Mouse (Mus musculus) neural tube, embryonic 15.5 days (tissue): ENCODE measurements around the gene Zeb2. TPM values are rescaled to one million over a fixed set of nuclear protein-coding genes. Genes with fewer than 3 reads are reported as not detected.
"Not testable (repeated sequence)": the region's sequence is repeated elsewhere in the genome, so short reads cannot be mapped to it uniquely, and the experiment has no call there.

Experiments
- ATAC-seq: fragments of 200-750 bp; cut with Nextera tagmentation; 2 replicates; pipeline ENCODE4 v1.8.0; 2017; ENCODE audit warnings: mild to moderate bottlenecking, moderate TSS enrichment, moderate library complexity; ENCODE audit not compliant: low FRiP score
- H3K27ac ChIP-seq: fragments of 300-500 bp; sonication (generic); replicated peaks from 2 replicates; pipeline ENCODE4 v1.5.1; 2015; ENCODE audit warnings: mild to moderate bottlenecking, inconsistent platforms
- H3K27me3 ChIP-seq: fragments of 300-500 bp; sonication (generic); replicated peaks from 2 replicates; pipeline ENCODE4 v1.6.1; 2015; ENCODE audit warnings: inconsistent platforms
- H3K36me3 ChIP-seq: fragments of 300-500 bp; sonication (generic); 2 replicates; pipeline ENCODE4 v1.6.1; 2015; ENCODE audit warnings: inconsistent platforms
- H3K4me1 ChIP-seq: fragments of 300-500 bp; sonication (generic); 2 replicates; pipeline ENCODE4 v1.6.1; 2015; ENCODE audit warnings: inconsistent platforms
- H3K4me2 ChIP-seq: fragments of 300-500 bp; sonication (generic); 2 replicates; pipeline ENCODE4 v1.6.1; 2015; ENCODE audit warnings: inconsistent platforms, mild to moderate bottlenecking, moderate library complexity
- H3K4me3 ChIP-seq: fragments of 300-500 bp; sonication (generic); replicated peaks from 2 replicates; pipeline ENCODE4 v1.5.1; 2015; ENCODE audit warnings: mild to moderate bottlenecking, inconsistent platforms
- H3K9ac ChIP-seq: fragments of 300-500 bp; sonication (generic); replicated peaks from 2 replicates; pipeline ENCODE4 v1.6.1; 2015; ENCODE audit warnings: mild to moderate bottlenecking, inconsistent platforms
- H3K9me3 ChIP-seq: fragments of 300-500 bp; sonication (generic); replicated peaks from 2 replicates; pipeline ENCODE4 v1.6.1; 2016; ENCODE audit warnings: inconsistent platforms
- WGBS: fragments of 180-500 bp; shearing (Covaris S2); methylation state at CpG from one replicate; pipeline ENCODE4 v1.1.7; 2015; ENCODE audit warnings: mixed read lengths; 5-methylcytosine and 5-hydroxymethylcytosine counted together
- polyA plus RNA-seq: library from polyadenylated mRNA; unstranded; fragments of >200 nt; fragmentation: Nextera tagmentation; extraction: Ambion mirVana; gene quantifications from 2 replicates; pipeline ENCODE4 v1.2.1, GENCODE M21; 2015

The Zeb2 gene
- polyA plus RNA-seq, 1 experiment from 2014 or later, result 40.5 TPM

DNA sequence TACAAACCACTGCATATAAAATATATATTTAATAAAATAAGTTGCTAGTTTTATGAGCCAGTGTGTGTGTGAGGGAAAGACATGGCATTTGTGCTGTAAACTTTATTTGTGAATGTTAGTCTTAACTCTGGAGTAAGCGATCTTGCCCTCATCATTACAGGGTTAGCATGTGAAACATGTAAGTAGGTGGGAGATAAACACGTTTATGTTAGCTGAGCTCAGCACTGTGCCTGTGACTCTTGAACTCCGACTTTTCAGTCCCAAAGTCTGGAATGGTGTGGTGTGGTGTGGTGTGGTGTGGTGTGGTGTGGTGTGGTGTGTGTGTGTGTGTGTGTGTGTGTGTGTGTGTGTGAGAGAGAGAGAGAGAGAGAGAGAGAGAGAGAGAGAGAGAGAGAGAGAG lies 5.6 kb downstream of the Zeb2 start:
- Histone ChIP-seq H3K4me2 (peak overlapping the region; percentile 84), H3K4me3 (peak overlapping the region; percentile 71), H3K27ac (peak overlapping the region; percentile 95), H3K9ac (peak overlapping the region; percentile 83), H3K4me1 (peaks cover 40% of the 10 kb centered on the region)
- not testable (repeated sequence) for ATAC-seq, H3K9me3 ChIP-seq, H3K27me3 ChIP-seq, H3K36me3 ChIP-seq
- 5% methylated on average over 3 of the region's 3 CpGs for WGBS

DNA sequence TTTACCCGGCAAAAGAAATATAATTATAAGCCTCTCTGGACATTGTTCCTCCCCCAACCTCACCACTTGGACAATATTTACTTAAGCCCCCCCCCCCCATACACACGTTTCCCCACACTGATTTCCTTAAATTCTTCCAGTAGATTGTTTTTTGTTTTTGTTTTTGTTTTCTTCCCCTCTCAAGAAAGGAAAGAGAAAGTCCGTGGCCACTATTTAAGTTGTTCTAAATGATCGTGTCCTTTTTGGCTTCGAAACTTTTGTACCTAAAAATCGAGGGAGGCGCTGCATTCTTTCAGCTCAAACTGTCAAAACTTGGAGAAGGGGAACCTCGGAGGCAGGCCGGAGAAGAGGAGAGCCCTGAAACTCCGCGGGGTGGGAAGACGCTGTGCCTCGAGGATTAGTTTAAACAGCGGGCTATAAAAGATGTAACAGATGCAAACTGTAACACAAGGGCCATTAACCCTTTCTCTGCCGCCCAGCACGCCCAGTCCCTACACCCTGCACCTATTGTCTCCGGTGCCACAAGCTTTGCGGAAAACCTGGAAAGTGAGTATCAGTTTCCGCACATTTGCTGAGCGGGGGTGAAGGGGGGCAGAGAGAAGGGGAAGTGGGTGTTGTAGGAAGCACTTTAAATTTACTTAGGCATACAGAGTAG lies 6.3 kb downstream of the Zeb2 start:
- no peaks in the 10 kb centered on the region for H3K36me3 ChIP-seq
- WGBS, result under 1% methylated on average over 20 of the region's 20 CpGs
- peaks cover 41% of the 10 kb centered on the region for H3K4me1 ChIP-seq
- H3K9ac ChIP-seq, result peak overlapping the region; percentile 83
- no peaks in the 10 kb centered on the region for H3K9me3 ChIP-seq
- peak overlapping the region; percentile 71 for H3K4me3 ChIP-seq
- peak; percentile 16; the same call in 1 of the 2 replicates for ATAC-seq
- no peaks in the 10 kb centered on the region for H3K27me3 ChIP-seq
- H3K27ac ChIP-seq, result peak overlapping the region; percentile 95
- peak overlapping the region; percentile 84 for H3K4me2 ChIP-seq

DNA sequence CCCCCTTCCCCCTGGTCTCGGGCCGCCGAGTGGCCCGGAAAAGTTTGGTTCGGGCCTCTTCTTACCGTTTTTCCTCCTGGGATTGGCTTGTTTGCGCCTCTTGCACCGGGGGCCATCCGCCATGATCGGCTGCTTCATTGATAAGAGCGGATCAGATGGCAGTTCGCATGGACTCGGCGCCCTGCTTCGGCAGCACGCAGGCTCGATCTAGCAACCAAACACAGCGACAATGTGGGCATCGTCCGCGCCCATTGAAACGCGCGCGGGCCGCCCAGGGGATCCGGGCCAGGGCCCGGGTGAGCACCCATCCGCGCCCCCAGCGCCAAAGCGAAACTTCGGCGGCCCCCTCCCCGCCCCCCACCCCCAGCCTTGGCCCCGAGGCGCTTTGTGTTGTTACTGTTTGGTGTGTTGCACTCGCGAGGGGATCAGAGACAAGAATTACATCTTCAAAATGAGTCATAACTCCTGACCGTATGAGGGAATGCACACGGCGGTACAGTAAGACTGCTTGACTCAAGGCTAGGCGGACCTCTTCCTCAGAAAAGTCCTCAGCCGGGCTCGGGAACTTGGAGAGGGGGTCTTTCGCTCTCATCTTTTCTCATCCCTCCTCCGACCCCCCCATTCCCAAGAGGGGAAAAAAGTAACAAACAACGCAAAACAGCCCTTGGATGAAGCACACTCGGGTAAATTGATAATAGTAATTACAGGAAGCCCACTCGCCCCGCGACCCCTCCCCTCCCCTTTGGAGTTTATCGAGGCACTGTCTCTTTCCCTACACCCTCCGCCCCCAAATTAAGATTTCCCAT lies 7.0 kb downstream of the Zeb2 start:
- H3K4me2 ChIP-seq, result peak overlapping the region; percentile 84

DNA sequence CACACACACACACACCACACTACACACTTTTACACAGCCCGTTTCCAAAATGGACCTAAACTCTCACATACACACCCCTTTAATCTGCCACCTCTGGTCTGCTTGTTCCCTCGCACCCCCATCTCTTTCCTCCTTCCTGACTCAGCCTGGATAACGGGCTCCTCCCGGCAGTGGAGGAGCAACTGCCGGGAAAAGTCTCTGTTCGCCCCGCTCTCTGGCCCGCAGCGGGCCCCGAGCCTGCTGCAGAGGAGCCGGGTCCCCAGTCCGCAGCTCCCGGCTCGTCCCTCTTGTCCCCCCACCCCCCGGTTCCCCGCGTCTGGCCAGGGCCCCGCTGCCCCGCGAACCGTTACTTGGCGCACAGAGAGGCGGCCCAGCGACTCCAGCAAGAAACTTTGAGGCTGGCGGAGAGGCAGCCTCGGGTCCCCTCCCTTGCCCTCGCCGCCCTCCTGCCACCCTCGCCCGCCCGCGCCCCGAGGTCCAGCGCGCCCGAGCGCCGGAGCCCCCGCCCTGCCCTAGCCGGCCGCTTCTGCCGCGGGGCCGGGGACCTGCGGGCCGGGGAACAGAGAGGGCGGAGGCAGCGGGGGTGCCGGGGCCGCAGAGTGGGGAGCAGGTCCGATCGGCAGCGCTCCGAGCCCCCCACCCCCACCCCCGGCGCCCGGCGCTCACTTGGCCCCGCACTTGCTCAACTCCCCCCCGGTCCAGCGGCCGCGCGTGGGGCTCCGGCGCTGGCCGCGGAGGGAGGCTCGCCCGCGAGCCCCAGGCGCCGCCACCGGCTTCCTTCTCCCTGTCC lies 7.8 kb downstream of the Zeb2 start:
- Histone ChIP-seq H3K27ac (peak overlapping the region; percentile 95), H3K4me2 (peak overlapping the region; percentile 84), H3K9ac (peak overlapping the region; percentile 83), H3K4me1 (peaks cover 45% of the 10 kb centered on the region), H3K27me3 (no peaks in the 10 kb centered on the region), H3K4me3 (peak overlapping the region; percentile 71), H3K36me3 (no peaks in the 10 kb centered on the region), H3K9me3 (no peaks in the 10 kb centered on the region)
- WGBS, result under 1% methylated on average over 67 of the region's 74 CpGs
- ATAC-seq, result 0 out of 2 replicates have a peak, but pooled peaks have one; percentile 5

More for the DNA sequence above, 7.0 kb downstream of the Zeb2 start:
- Histone ChIP-seq H3K36me3 (no peaks in the 10 kb centered on the region), H3K4me1 (peaks cover 43% of the 10 kb centered on the region), H3K27ac (peak overlapping the region; percentile 95), H3K9me3 (no peaks in the 10 kb centered on the region), H3K4me3 (peak overlapping the region; percentile 71), H3K9ac (peak overlapping the region; percentile 83), H3K27me3 (no peaks in the 10 kb centered on the region)
- ATAC-seq, result peak; percentile 37
- under 1% methylated on average over 52 of the region's 54 CpGs for WGBS

DNA sequence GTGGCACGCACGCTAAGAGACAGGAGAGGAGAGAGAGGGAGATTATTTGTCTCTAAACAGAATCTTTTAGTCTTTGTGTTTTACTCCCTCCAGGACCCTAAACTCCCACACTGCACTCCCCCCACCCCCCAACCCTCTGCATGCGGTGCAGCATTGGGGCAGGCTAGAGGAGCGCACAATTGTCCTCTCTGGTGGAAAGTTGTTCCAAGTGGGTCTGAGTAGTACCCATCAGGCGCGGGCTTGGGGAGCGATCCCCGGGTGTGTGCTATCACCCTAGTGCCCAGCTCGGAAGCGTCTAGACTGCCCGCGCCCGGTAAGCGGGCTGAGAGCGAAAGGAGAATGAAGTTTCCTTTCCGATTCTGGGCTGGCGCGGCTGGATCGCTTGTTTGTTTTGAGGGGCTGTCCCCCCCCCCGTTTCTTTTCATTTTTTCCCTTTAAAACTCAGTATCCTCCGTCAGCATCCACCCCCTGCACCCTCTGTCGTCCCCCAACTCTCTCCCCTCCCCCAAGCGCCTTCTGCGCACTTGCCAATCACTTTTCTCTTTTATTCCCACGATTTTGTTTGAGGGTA lies 8.6 kb downstream of the Zeb2 start:
- H3K4me3 ChIP-seq, result peak overlapping the region; percentile 71
- peak overlapping the region; percentile 83 for H3K9ac ChIP-seq
- H3K27ac ChIP-seq, result peak overlapping the region; percentile 95
- peak overlapping the region; percentile 84 for H3K4me2 ChIP-seq
- peaks cover 51% of the 10 kb centered on the region for H3K4me1 ChIP-seq
- peak; percentile 38 for ATAC-seq
- no peaks in the 10 kb centered on the region for H3K36me3 ChIP-seq
- WGBS, result under 1% methylated on average over 23 of the region's 25 CpGs
- no peaks in the 10 kb centered on the region for H3K9me3 ChIP-seq
- no peaks in the 10 kb centered on the region for H3K27me3 ChIP-seq

DNA sequence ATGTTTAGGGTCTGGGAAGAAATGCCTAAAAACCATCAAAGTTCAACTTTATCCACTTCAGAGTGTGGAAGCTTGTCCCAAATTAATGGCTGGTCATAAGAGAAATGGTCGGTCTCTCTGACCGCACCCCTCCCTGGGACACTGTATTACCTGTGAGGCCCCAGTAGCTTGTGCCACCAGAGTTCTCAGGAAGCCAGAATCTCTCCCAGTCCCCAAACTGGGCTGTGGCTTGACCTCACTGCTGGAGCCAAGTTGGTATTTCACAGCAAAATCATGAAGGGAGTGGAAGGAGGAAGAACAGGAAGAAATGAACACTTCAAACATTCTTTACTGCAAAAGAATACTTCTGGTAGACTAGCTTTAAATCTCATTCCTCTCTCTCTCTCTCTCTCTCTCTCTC lies 9.6 kb downstream of the Zeb2 start:
- no peaks in the 10 kb centered on the region for H3K9me3 ChIP-seq
- ATAC-seq, result no peak
- WGBS, result 12% methylated on average over 2 of the region's 2 CpGs
- no peaks in the 10 kb centered on the region for H3K27me3 ChIP-seq
- H3K4me3 ChIP-seq, result peak overlapping the region; percentile 71
- peaks cover 56% of the 10 kb centered on the region for H3K4me1 ChIP-seq
- H3K9ac ChIP-seq, result peak overlapping the region; percentile 83
- H3K27ac ChIP-seq, result peak overlapping the region; percentile 95
- no peaks in the 10 kb centered on the region for H3K36me3 ChIP-seq
- peak overlapping the region; percentile 84 for H3K4me2 ChIP-seq

DNA sequence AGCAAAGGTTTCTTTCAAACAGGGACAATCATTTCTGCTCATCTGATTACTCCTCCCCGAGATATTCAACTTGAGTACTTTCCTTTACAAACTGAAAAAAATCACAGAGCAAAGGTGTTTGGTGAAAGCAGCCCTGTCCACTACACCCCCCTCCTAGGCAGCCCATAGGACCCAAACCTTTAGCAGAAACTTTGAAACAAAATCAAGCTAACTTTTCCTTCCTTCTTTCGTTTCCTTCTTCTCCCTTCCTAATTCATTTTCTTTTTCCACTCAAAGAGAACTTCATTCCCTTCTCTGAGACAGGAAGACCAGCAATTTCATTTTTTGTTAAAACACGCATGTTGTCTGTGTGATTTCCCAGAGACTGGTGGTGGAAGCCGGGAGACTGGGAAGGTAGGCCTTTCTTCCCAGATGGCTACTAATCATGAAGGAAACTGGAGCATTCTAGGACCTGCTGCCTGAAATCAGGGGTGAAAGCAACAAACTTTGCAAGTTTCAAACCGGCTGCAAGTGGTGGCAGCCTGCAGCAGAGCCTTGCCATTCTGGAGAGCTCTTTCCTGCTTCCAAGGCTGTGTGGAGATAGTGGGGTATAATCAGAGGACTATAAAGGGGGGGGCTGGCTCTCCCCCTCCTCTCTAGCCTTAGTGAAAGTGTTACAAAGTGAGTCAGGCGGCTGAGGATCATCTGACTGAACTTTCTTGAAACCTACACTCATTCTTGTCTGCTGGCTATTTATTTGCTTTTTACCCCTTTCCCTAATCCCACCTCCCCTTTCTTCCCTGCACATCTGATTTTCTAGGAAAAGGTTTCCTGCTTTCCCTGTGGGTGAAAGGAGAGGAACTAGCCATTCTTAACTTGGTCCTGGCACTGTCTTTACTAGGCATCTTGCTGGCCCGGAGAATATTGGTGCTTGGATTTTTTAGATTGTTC lies 11.0 kb downstream of the Zeb2 start:
- Histone ChIP-seq H3K4me2 (peak overlapping the region; percentile 84), H3K27me3 (no peaks in the 10 kb centered on the region), H3K4me3 (peak overlapping the region; percentile 19), H3K4me1 (peaks cover 61% of the 10 kb centered on the region), H3K9ac (peak overlapping the region; percentile 42), H3K36me3 (no peaks in the 10 kb centered on the region), H3K27ac (peak overlapping the region; percentile 70), H3K9me3 (no peaks in the 10 kb centered on the region)
- no peak for ATAC-seq
- WGBS, result 30% methylated on average over 7 of the region's 7 CpGs

DNA sequence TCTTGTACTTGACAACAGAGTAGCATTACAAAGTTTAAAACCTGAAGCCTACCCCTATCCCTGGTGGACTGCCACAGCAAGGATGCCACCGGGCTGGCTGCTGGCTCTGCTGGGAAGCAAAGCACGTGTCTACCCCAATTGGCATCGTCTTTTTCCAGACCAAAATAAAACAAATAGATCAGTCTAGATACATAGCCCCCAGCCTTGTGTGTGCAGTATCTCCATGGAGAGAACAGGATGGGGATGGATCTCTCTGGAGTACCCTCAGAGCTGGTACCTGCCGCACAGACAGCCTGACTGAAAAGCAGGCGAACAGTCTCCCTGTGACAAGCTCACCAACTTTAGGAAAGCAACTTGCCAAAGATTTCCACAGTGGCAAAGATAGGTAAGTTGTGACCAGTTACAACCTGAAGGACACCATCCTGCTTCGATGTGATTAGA lies 11.9 kb downstream of the Zeb2 start:
- 34% methylated on average over 6 of the region's 6 CpGs for WGBS
- H3K4me3 ChIP-seq, result peak overlapping the region; percentile 19

DNA sequence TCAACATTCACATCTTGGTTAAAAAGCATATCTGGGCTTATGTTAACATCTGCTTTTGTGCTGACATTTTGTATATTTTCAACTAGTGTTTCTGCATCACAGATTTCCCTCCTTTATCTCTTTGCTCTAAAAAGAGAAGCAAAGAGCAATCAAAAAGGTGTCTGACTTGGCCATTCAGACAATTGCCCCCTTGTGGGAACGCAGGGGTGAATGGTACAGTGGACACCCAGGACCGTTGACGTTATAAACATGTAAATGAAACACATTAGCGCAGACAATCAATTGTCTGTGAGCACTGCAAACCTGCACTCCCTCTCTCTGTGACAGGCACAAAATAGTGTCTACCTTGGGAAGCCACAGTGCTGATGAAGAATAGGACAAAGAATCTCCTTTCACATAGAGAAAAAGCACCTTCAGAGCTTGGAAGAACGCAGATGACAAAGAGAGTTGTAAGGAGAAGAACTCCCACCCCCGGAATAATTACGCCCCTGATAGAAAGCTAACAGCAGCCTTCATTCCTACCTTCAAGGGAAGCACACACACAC lies 12.6 kb downstream of the Zeb2 start:
- Histone ChIP-seq H3K4me3 (peak overlapping the region; percentile 19), H3K4me1 (peaks cover 68% of the 10 kb centered on the region)
- 5% methylated on average over 7 of the region's 7 CpGs for WGBS

More for the DNA sequence above, 11.9 kb downstream of the Zeb2 start:
- no peaks in the 10 kb centered on the region for H3K27me3 ChIP-seq
- H3K9ac ChIP-seq, result peak overlapping the region; percentile 26
- peak overlapping the region; percentile 70 for H3K27ac ChIP-seq
- ATAC-seq, result no peak
- no peaks in the 10 kb centered on the region for H3K36me3 ChIP-seq
- no peaks in the 10 kb centered on the region for H3K9me3 ChIP-seq
- peak overlapping the region; percentile 84 for H3K4me2 ChIP-seq
- H3K4me1 ChIP-seq, result peaks cover 64% of the 10 kb centered on the region

DNA sequence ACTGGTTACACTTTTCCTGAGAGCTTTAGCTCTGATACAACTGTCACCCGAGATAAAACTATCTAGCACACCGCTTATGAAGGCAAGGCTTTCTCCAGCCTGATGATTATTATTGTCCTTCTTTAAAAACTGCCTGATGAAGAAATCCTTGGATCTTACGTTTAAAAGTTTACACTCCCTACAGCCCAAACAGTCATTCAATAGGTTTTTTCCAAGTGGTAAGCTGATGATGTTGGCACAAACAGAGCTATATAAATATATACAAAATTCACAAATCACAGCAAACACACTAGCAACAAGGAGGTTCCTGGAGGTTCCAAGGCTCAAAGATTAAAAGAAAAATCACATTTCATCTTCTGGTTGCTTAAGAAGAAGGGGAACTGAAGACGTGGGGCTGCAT lies 13.1 kb downstream of the Zeb2 start:
- Histone ChIP-seq H3K27me3 (no peaks in the 10 kb centered on the region), H3K4me3 (peak overlapping the region; percentile 19; the same call in 1 of the 2 replicates), H3K9ac (peak overlapping the region; percentile 26; the same call in 1 of the 2 replicates), H3K4me1 (peaks cover 68% of the 10 kb centered on the region), H3K27ac (peak overlapping the region; percentile 70; the same call in 1 of the 2 replicates), H3K4me2 (peak overlapping the region; percentile 84), H3K9me3 (no peaks in the 10 kb centered on the region), H3K36me3 (no peaks in the 10 kb centered on the region)
- ATAC-seq, result no peak
- WGBS, result 38% methylated on average over 4 of the region's 4 CpGs

More for the DNA sequence above, 12.6 kb downstream of the Zeb2 start:
- Histone ChIP-seq H3K36me3 (no peaks in the 10 kb centered on the region), H3K9ac (peak overlapping the region; percentile 26; the same call in 1 of the 2 replicates), H3K9me3 (no peaks in the 10 kb centered on the region), H3K27ac (peak overlapping the region; percentile 70; the same call in 1 of the 2 replicates), H3K4me2 (peak overlapping the region; percentile 84), H3K27me3 (no peaks in the 10 kb centered on the region)
- no peak for ATAC-seq
